Mouse (Mus musculus) liver, embryonic 12.5 days (tissue): ENCODE results near the gene Extl2. TPM values are rescaled to one million over a fixed set of nuclear protein-coding genes. Genes with fewer than 3 reads are reported as not detected.

Source experiments
- ATAC-seq: fragments of 200-750 bp; cut with Nextera tagmentation; 2 replicates; pipeline ENCODE4 v1.8.0; 2017; ENCODE audit warnings: moderate number of reproducible peaks, mild to moderate bottlenecking, moderate library complexity
- H3K27ac ChIP-seq: fragments of 300-500 bp; sonication (generic); 2 replicates; pipeline ENCODE4 v1.5.1; 2016; ENCODE audit warnings: mild to moderate bottlenecking
- H3K27me3 ChIP-seq: fragments of 300-500 bp; sonication (generic); replicated peaks from 2 replicates; pipeline ENCODE4 v1.6.1; 2016; ENCODE audit warnings: mild to moderate bottlenecking, moderate library complexity
- H3K36me3 ChIP-seq: fragments of 300-500 bp; sonication (generic); 2 replicates; pipeline ENCODE4 v1.6.1; 2016; ENCODE audit warnings: mild to moderate bottlenecking, moderate library complexity
- H3K4me1 ChIP-seq: fragments of 300-500 bp; sonication (generic); 2 replicates; pipeline ENCODE4 v1.6.1; 2016
- H3K4me2 ChIP-seq: fragments of 300-500 bp; sonication (generic); 2 replicates; pipeline ENCODE4 v1.6.1; 2016; ENCODE audit warnings: mild to moderate bottlenecking, moderate library complexity
- H3K4me3 ChIP-seq: fragments of 300-500 bp; sonication (generic); 2 replicates; pipeline ENCODE4 v1.5.1; 2016; ENCODE audit warnings: mild to moderate bottlenecking, moderate library complexity
- H3K9ac ChIP-seq: fragments of 300-500 bp; sonication (generic); 2 replicates; pipeline ENCODE4 v1.6.1; 2016; ENCODE audit warnings: mild to moderate bottlenecking, moderate library complexity
- H3K9me3 ChIP-seq: fragments of 300-500 bp; sonication (generic); replicated peaks from 2 replicates; pipeline ENCODE4 v1.6.1; 2016; ENCODE audit warnings: mild to moderate bottlenecking, moderate library complexity
- WGBS: fragments of 180-500 bp; shearing (Covaris S2); methylation state at CpG from one replicate; pipeline ENCODE4 v1.1.7; 2016; ENCODE audit not compliant: insufficient replicate concordance; 5-methylcytosine and 5-hydroxymethylcytosine counted together
- polyA plus RNA-seq: library from polyadenylated mRNA; unstranded; fragments of >200 nt; fragmentation: Nextera tagmentation; extraction: Ambion mirVana; gene quantifications from 2 replicates; pipeline ENCODE4 v1.2.1, GENCODE M21; 2016

The Extl2 gene
- polyA plus RNA-seq, 1 experiment from 2014 or later: 6.3 TPM

- no peak overlapping the region for H3K4me3 ChIP-seq
- 81% methylated on average over 13 of the region's 13 CpGs for WGBS
- H3K9me3 ChIP-seq: no peaks in the 10 kb centered on the region
- H3K4me2 ChIP-seq: no peak overlapping the region
- no peak for ATAC-seq
- no peak overlapping the region for H3K9ac ChIP-seq
- H3K27me3 ChIP-seq: no peaks in the 10 kb centered on the region
- H3K36me3 ChIP-seq: no peaks in the 10 kb centered on the region
- H3K4me1 ChIP-seq: no peaks in the 10 kb centered on the region
- no peak overlapping the region for H3K27ac ChIP-seq
Observed at GRCm38 (mm10) chr3:116016116-116016515, 8.9 kb downstream of the Extl2 start.

- Histone ChIP-seq H3K9ac (no peak overlapping the region), H3K36me3 (no peaks in the 10 kb centered on the region), H3K27ac (no peak overlapping the region), H3K4me1 (no peaks in the 10 kb centered on the region), H3K4me3 (no peak overlapping the region), H3K4me2 (no peak overlapping the region), H3K27me3 (no peaks in the 10 kb centered on the region), H3K9me3 (no peaks in the 10 kb centered on the region)
- 65% methylated on average over 4 of the region's 4 CpGs for WGBS
- no peak for ATAC-seq
Observed at GRCm38 (mm10) chr3:116018606-116019005, 11.3 kb downstream of the Extl2 start.

- 0 out of 2 replicates have a peak, but pooled peaks cover 3% of the 10 kb centered on the region for H3K36me3 ChIP-seq
- ATAC-seq: no peak
- no peak overlapping the region for H3K9ac ChIP-seq
- no peaks in the 10 kb centered on the region for H3K27me3 ChIP-seq
- WGBS: 80% methylated on average over 5 of the region's 5 CpGs
- no peak overlapping the region for H3K4me3 ChIP-seq
- no peaks in the 10 kb centered on the region for H3K4me1 ChIP-seq
- no peak overlapping the region for H3K4me2 ChIP-seq
- H3K9me3 ChIP-seq: no peaks in the 10 kb centered on the region
- H3K27ac ChIP-seq: no peak overlapping the region
Observed at GRCm38 (mm10) chr3:116019136-116019535, 11.9 kb downstream of the Extl2 start.

GRCm38 (mm10) chr3:116024236-116024635 lies 17.0 kb downstream of the Extl2 start:
- ATAC-seq: no peak
- Histone ChIP-seq H3K36me3 (peaks cover 11% of the 10 kb centered on the region), H3K27ac (no peak overlapping the region), H3K4me1 (no peaks in the 10 kb centered on the region), H3K4me3 (no peak overlapping the region), H3K4me2 (no peak overlapping the region), H3K9me3 (no peaks in the 10 kb centered on the region), H3K27me3 (no peaks in the 10 kb centered on the region), H3K9ac (no peak overlapping the region)
- 79% methylated on average over 12 of the region's 12 CpGs for WGBS

GRCm38 (mm10) chr3:116024669-116025068 lies 17.4 kb downstream of the Extl2 start:
- Histone ChIP-seq H3K9ac (no peak overlapping the region), H3K4me3 (no peak overlapping the region), H3K36me3 (peaks cover 11% of the 10 kb centered on the region), H3K4me2 (no peak overlapping the region), H3K27me3 (no peaks in the 10 kb centered on the region), H3K9me3 (no peaks in the 10 kb centered on the region), H3K4me1 (no peaks in the 10 kb centered on the region), H3K27ac (no peak overlapping the region)
- 73% methylated on average over 5 of the region's 5 CpGs for WGBS
- no peak for ATAC-seq

GRCm38 (mm10) chr3:116025701-116026100 lies 18.4 kb downstream of the Extl2 start:
- WGBS: 85% methylated on average over 10 of the region's 10 CpGs
- no peak overlapping the region for H3K4me3 ChIP-seq
- no peak for ATAC-seq

GRCm38 (mm10) chr3:116026996-116027395 lies 19.7 kb downstream of the Extl2 start:
- 87% methylated on average over 20 of the region's 20 CpGs for WGBS
- H3K27me3 ChIP-seq: no peaks in the 10 kb centered on the region
- no peak overlapping the region for H3K4me3 ChIP-seq
- H3K4me1 ChIP-seq: no peaks in the 10 kb centered on the region
- no peak overlapping the region for H3K27ac ChIP-seq
- H3K4me2 ChIP-seq: no peak overlapping the region
- H3K9ac ChIP-seq: no peak overlapping the region
- ATAC-seq: no peak
- no peaks in the 10 kb centered on the region for H3K9me3 ChIP-seq
- H3K36me3 ChIP-seq: peaks cover 11% of the 10 kb centered on the region

More at GRCm38 (mm10) chr3:116025701-116026100, 18.4 kb downstream of the Extl2 start:
- H3K4me2 ChIP-seq: no peak overlapping the region
- H3K9me3 ChIP-seq: no peaks in the 10 kb centered on the region
- no peaks in the 10 kb centered on the region for H3K4me1 ChIP-seq
- H3K36me3 ChIP-seq: peaks cover 11% of the 10 kb centered on the region
- H3K27ac ChIP-seq: no peak overlapping the region
- no peaks in the 10 kb centered on the region for H3K27me3 ChIP-seq
- no peak overlapping the region for H3K9ac ChIP-seq

GRCm38 (mm10) chr3:116030152-116030788 lies 23.0 kb downstream of the Extl2 start:
- 48% methylated on average over 11 of the region's 11 CpGs for WGBS

GRCm38 (mm10) chr3:116033218-116033870 lies 26.1 kb downstream of the Extl2 start:
- no peak overlapping the region for H3K9ac ChIP-seq
- no peaks in the 10 kb centered on the region for H3K4me1 ChIP-seq
- H3K9me3 ChIP-seq: no peaks in the 10 kb centered on the region
- no peak overlapping the region for H3K4me3 ChIP-seq
- H3K27ac ChIP-seq: no peak overlapping the region
- ATAC-seq: no peak
- peaks cover 3% of the 10 kb centered on the region; the same call in 1 of the 2 replicates for H3K36me3 ChIP-seq
- no peaks in the 10 kb centered on the region for H3K27me3 ChIP-seq
- 49% methylated on average over 6 of the region's 6 CpGs for whole genome bisulfite sequencing
- no peak overlapping the region for H3K4me2 ChIP-seq

More at GRCm38 (mm10) chr3:116030152-116030788, 23.0 kb downstream of the Extl2 start:
- Histone ChIP-seq H3K4me2 (no peak overlapping the region), H3K27ac (no peak overlapping the region), H3K9ac (no peak overlapping the region), H3K27me3 (no peaks in the 10 kb centered on the region), H3K4me1 (no peaks in the 10 kb centered on the region), H3K9me3 (no peaks in the 10 kb centered on the region), H3K36me3 (peaks cover 7% of the 10 kb centered on the region), H3K4me3 (no peak overlapping the region)
- no peak for ATAC-seq

- no peak overlapping the region for H3K4me2 ChIP-seq
- WGBS: 46% methylated on average over 3 of the region's 3 CpGs
- no peak overlapping the region for H3K4me3 ChIP-seq
Observed at GRCm38 (mm10) chr3:116033871-116034222, 26.6 kb downstream of the Extl2 start.

GRCm38 (mm10) chr3:116040776-116041175 lies 33.5 kb downstream of the Extl2 start:
- no peaks in the 10 kb centered on the region for H3K4me1 ChIP-seq
- WGBS: 70% methylated on average over 3 of the region's 3 CpGs
- no peak for ATAC-seq
- H3K9ac ChIP-seq: no peak overlapping the region
- H3K27me3 ChIP-seq: no peaks in the 10 kb centered on the region
- H3K9me3 ChIP-seq: no peaks in the 10 kb centered on the region
- H3K4me2 ChIP-seq: no peak overlapping the region
- H3K36me3 ChIP-seq: no peaks in the 10 kb centered on the region
- H3K4me3 ChIP-seq: no peak overlapping the region
- H3K27ac ChIP-seq: no peak overlapping the region

More at GRCm38 (mm10) chr3:116033871-116034222, 26.6 kb downstream of the Extl2 start:
- no peaks in the 10 kb centered on the region for H3K27me3 ChIP-seq
- no peak overlapping the region for H3K9ac ChIP-seq
- no peaks in the 10 kb centered on the region for H3K36me3 ChIP-seq
- no peaks in the 10 kb centered on the region for H3K9me3 ChIP-seq
- H3K4me1 ChIP-seq: no peaks in the 10 kb centered on the region
- H3K27ac ChIP-seq: no peak overlapping the region
- ATAC-seq: no peak

GRCm38 (mm10) chr3:116046000-116046399 lies 38.7 kb downstream of the Extl2 start:
- Histone ChIP-seq H3K27me3 (no peaks in the 10 kb centered on the region), H3K9ac (no peak overlapping the region), H3K4me2 (no peak overlapping the region), H3K4me1 (no peaks in the 10 kb centered on the region), H3K27ac (no peak overlapping the region), H3K36me3 (no peaks in the 10 kb centered on the region), H3K9me3 (no peaks in the 10 kb centered on the region), H3K4me3 (no peak overlapping the region)
- ATAC-seq: no peak
- WGBS: 58% methylated on average over 2 of the region's 2 CpGs
